Mouse (Mus musculus) hindbrain, embryonic 12.5 days (tissue): Measurements from ENCODE around the gene Rif1. TPM values are rescaled to one million over a fixed set of nuclear protein-coding genes. Genes with fewer than 3 reads are reported as not detected.

Experiments used
- ATAC-seq: fragments of 200-750 bp; cut with Nextera tagmentation; 2 replicates; pipeline ENCODE4 v1.8.0; 2017; ENCODE audit warnings: moderate TSS enrichment; ENCODE audit not compliant: low FRiP score
- H3K27ac ChIP-seq: fragments of 300-500 bp; sonication (generic); 2 replicates; pipeline ENCODE4 v1.5.1; 2016; ENCODE audit warnings: mild to moderate bottlenecking
- H3K27me3 ChIP-seq: fragments of 300-500 bp; sonication (generic); 2 replicates; pipeline ENCODE4 v1.6.1; 2016; ENCODE audit warnings: mild to moderate bottlenecking
- H3K36me3 ChIP-seq: fragments of 300-500 bp; sonication (generic); 2 replicates; pipeline ENCODE4 v1.6.1; 2016; ENCODE audit warnings: mild to moderate bottlenecking
- H3K4me1 ChIP-seq: fragments of 300-500 bp; sonication (generic); 2 replicates; pipeline ENCODE4 v1.6.1; 2016
- H3K4me2 ChIP-seq: fragments of 300-500 bp; sonication (generic); replicated peaks from 2 replicates; pipeline ENCODE4 v1.6.1; 2016; ENCODE audit warnings: mild to moderate bottlenecking
- H3K4me3 ChIP-seq: fragments of 300-500 bp; sonication (generic); 2 replicates; pipeline ENCODE4 v1.5.1; 2016; ENCODE audit warnings: mild to moderate bottlenecking
- H3K9ac ChIP-seq: fragments of 300-500 bp; sonication (generic); 2 replicates; pipeline ENCODE4 v1.6.1; 2016; ENCODE audit warnings: mild to moderate bottlenecking, moderate library complexity
- H3K9me3 ChIP-seq: fragments of 300-500 bp; sonication (generic); replicated peaks from 2 replicates; pipeline ENCODE4 v1.6.1; 2016; ENCODE audit warnings: mild to moderate bottlenecking
- WGBS: fragments of 180-500 bp; shearing (Covaris S2); methylation state at CpG from one replicate; pipeline ENCODE4 v1.1.7; 2016; 5-methylcytosine and 5-hydroxymethylcytosine counted together
- polyA plus RNA-seq: library from polyadenylated mRNA; unstranded; fragments of >200 nt; fragmentation: Nextera tagmentation; extraction: Ambion mirVana; gene quantifications from 2 replicates; pipeline ENCODE4 v1.2.1, GENCODE M21; 2016

Rif1 gene
- 45.5 and 45.9 TPM in 2 replicates for polyA plus RNA-seq

DNA sequence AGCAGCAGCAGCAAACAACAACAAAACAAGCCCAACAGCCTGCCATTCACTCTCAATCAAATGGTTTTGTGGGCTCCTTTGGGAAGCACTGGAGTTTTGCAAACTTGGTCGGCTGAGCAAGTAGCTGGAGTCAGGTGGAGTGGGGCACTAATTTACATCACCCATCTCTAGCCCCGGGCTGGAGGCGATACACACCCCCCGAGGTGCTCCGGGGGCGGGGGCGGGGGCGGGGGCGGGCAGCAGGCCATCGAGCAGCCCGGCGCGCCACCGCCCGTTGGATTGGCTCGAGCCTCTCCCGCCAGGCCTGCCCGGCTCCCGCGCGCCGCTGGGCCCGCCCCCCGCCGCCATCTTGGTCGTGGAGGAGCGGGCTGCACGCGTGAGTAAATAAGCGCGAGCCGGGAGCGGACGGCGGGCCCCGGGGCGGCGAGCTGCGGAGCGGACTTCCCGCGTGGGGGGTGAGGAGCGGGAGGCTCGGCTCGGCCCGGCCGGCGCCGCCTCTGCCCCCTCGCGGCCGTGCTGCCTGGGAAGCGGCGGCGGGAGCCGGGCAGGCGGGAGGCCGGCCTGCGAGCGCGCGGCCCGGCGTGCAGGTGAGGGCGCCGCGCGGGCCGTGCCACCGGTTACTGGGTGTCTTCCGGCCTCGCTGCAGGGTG lies at the start of gene Rif1:
Gene Rif1 (plus strand): TSS at position 342 of the 650 bp plus-strand sequence.
- H3K9me3 ChIP-seq: no peaks in the 10 kb centered on the region
- peak within 1 kb of the TSS; percentile 74 for H3K4me3 ChIP-seq
- under 1% methylated on average over 50 of the region's 72 CpGs for WGBS
- H3K36me3 ChIP-seq: peaks cover 15% of the 10 kb centered on the region
- H3K27me3 ChIP-seq: no peaks in the 10 kb centered on the region
- H3K4me1 ChIP-seq: peaks cover 10% of the 10 kb centered on the region
- peak within 1 kb of the TSS; percentile 87 for H3K27ac ChIP-seq
- H3K4me2 ChIP-seq: peak within 1 kb of the TSS; percentile 69
- peak within 1 kb of the TSS; percentile 83 for H3K9ac ChIP-seq
- peak; percentile 97 for ATAC-seq

GRCm38 (mm10) chr2:52027061-52027460 lies 45.6 kb upstream of the Rif1 start:
- no peak overlapping the region for H3K27ac ChIP-seq
- no peaks in the 10 kb centered on the region; the same call in 1 of the 2 replicates for H3K9me3 ChIP-seq
- H3K4me3 ChIP-seq: no peak overlapping the region
- no peaks in the 10 kb centered on the region for H3K4me1 ChIP-seq
- no peaks in the 10 kb centered on the region for H3K36me3 ChIP-seq
- no peak for ATAC-seq
- no peaks in the 10 kb centered on the region for H3K27me3 ChIP-seq
- 63% methylated on average over 4 of the region's 4 CpGs for WGBS
- no peak overlapping the region for H3K4me2 ChIP-seq
- H3K9ac ChIP-seq: no peak overlapping the region

GRCm38 (mm10) chr2:52029426-52029825 lies 43.2 kb upstream of the Rif1 start:
- no peak for ATAC-seq

DNA sequence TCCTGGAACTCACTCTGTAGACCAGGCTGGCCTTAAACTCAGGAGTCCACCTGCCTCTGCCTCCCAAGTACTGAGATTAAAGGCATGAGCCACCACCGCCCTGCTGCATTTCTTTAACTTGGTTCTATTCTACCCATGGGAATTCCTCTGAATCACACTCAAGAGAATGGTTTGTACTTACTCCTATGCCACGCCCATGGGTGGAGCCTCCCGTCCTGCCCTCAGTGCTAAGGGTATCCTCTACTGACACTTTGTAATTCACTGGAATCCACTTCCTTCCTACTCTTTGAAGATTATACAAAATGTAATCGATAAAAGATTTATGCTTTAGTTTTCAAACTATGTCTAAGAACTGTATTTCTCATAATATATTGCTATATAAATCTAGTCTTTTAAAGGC lies 41.1 kb upstream of the Rif1 start:
- no peak overlapping the region for H3K27ac ChIP-seq
- ATAC-seq: no peak
- 87% methylated on average over 4 of the region's 4 CpGs for WGBS

More at GRCm38 (mm10) chr2:52029426-52029825, 43.2 kb upstream of the Rif1 start:
- Histone ChIP-seq H3K4me3 (no peak overlapping the region), H3K36me3 (no peaks in the 10 kb centered on the region), H3K27ac (no peak overlapping the region), H3K4me1 (no peaks in the 10 kb centered on the region), H3K9me3 (no peaks in the 10 kb centered on the region; the same call in 1 of the 2 replicates), H3K27me3 (no peaks in the 10 kb centered on the region), H3K4me2 (no peak overlapping the region), H3K9ac (no peak overlapping the region)
- 90% methylated on average over 3 of the region's 3 CpGs for WGBS

GRCm38 (mm10) chr2:52034601-52035000 lies 38.0 kb upstream of the Rif1 start:
- H3K4me1 ChIP-seq: peaks cover 16% of the 10 kb centered on the region
- H3K27me3 ChIP-seq: no peaks in the 10 kb centered on the region
- H3K4me3 ChIP-seq: no peak overlapping the region
- H3K27ac ChIP-seq: no peak overlapping the region
- H3K9me3 ChIP-seq: no peaks in the 10 kb centered on the region
- H3K36me3 ChIP-seq: no peaks in the 10 kb centered on the region
- no peak for ATAC-seq
- H3K4me2 ChIP-seq: no peak overlapping the region
- H3K9ac ChIP-seq: no peak overlapping the region
- WGBS: 93% methylated on average over 4 of the region's 4 CpGs

More for the DNA sequence above, 41.1 kb upstream of the Rif1 start:
- H3K36me3 ChIP-seq: no peaks in the 10 kb centered on the region
- H3K4me3 ChIP-seq: no peak overlapping the region
- no peaks in the 10 kb centered on the region for H3K27me3 ChIP-seq
- H3K9me3 ChIP-seq: no peaks in the 10 kb centered on the region; the same call in 1 of the 2 replicates
- no peak overlapping the region for H3K4me2 ChIP-seq
- no peaks in the 10 kb centered on the region for H3K4me1 ChIP-seq
- H3K9ac ChIP-seq: no peak overlapping the region

DNA sequence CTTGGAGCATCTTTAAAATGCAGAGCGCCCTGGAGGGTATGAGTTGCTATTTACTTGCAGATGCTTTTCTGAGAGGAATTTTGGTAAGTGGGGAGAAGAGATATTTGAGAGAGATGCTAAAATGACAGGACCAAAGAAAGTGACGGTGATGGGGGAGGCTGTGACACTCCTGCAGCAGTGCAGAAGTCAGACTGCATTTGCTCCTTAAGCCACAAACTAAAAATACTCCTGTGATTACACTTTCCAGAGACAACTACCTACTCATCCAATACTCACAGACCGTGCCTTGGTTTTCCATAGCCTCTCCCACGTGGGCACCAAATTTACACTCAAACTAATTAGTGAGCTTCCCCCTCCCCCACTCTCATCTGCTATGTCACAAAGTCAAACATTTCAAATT lies 37.5 kb upstream of the Rif1 start:
- Histone ChIP-seq H3K9ac (no peak overlapping the region), H3K4me1 (peaks cover 16% of the 10 kb centered on the region), H3K9me3 (no peaks in the 10 kb centered on the region), H3K4me3 (no peak overlapping the region), H3K27ac (no peak overlapping the region), H3K27me3 (no peaks in the 10 kb centered on the region), H3K36me3 (no peaks in the 10 kb centered on the region), H3K4me2 (no peak overlapping the region)
- 75% methylated on average over 4 of the region's 4 CpGs for WGBS
- no peak for ATAC-seq

DNA sequence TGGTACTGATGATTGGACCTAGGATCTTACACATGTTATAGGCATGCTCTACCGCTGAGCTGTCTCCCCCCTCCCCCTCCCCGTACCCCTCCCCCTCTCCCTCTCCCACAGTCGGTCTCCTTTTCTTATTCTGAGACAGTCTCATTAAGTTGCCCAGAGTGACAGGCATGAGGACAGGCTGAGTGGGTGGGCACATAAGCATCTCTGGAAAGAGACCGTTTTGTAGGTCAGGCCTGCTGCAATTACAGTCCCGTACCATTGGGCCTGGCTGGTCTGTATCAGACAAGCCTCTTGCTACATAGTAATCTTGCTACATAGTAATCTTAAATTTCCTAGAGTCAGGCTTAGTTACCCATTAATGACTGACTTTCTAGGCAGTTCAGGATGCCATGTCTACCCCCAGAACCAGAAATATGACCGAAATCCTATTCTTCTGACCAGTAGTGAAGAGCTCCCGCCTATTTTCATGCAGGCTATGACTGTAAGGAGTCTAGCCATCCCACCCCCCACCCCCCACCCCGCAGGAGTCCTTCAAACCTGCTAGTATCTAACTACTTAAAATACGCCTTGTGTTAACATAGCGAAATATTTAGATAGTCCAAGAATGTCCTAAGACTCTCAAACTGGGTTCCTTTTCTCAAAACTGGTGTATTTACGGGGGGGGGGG lies 35.6 kb upstream of the Rif1 start:
- Histone ChIP-seq H3K4me1 (peaks cover 16% of the 10 kb centered on the region), H3K27ac (0 out of 2 replicates have a peak overlapping the region, but pooled peaks have one; percentile 3), H3K36me3 (no peaks in the 10 kb centered on the region), H3K4me2 (peak overlapping the region; percentile 62), H3K27me3 (no peaks in the 10 kb centered on the region), H3K9me3 (no peaks in the 10 kb centered on the region), H3K4me3 (peak overlapping the region; percentile 42; the same call in 1 of the 2 replicates), H3K9ac (no peak overlapping the region)
- 30% methylated on average over 8 of the region's 11 CpGs for WGBS
- ATAC-seq: peak; percentile 83

- H3K4me1 ChIP-seq: peaks cover 16% of the 10 kb centered on the region
- peak within 1 kb of the TSS; percentile 62 for H3K4me2 ChIP-seq
- no peaks in the 10 kb centered on the region for H3K36me3 ChIP-seq
- WGBS: 0% methylated on average over 17 of the region's 17 CpGs
- H3K27me3 ChIP-seq: no peaks in the 10 kb centered on the region
- H3K4me3 ChIP-seq: peak within 1 kb of the TSS; percentile 42
- no peaks in the 10 kb centered on the region for H3K9me3 ChIP-seq
- H3K27ac ChIP-seq: 0 out of 2 replicates have a peak within 1 kb of the TSS, but pooled peaks have one; percentile 3
- ATAC-seq: no peak
- H3K9ac ChIP-seq: peak within 1 kb of the TSS; percentile 43; the same call in 1 of the 2 replicates
These were observed 34.8 kb upstream of the Rif1 start, which contains the start of gene Tnfaip6 for GRCm38 (mm10) chr2:52037882-52038281. Tnfaip6 (plus strand) TSS chr2:52038009.

DNA sequence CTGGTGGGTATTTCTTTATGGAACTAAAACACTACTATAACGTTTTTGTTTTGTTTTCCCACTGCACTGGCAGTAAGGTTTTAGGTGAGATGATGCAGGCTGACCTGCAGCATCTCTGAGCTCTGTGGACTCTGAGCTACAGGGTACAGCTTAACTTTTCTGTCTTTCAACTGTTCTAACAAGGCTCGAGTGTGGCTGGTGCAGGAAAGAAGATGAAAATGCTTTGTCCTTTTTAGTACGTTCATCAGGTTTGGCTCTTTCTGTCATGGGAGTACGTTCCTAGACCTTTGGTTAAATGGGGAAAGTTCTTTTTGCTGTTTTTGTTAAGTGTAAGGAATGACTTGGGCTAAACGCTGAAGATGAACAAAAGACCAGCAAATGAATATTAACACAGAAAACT lies 34.1 kb upstream of the Rif1 start:
- peak overlapping the region; percentile 62 for H3K4me2 ChIP-seq
- no peak overlapping the region for H3K9ac ChIP-seq
- peak overlapping the region; percentile 42 for H3K4me3 ChIP-seq
- WGBS: 24% methylated on average over 5 of the region's 5 CpGs
- H3K4me1 ChIP-seq: peaks cover 16% of the 10 kb centered on the region
- ATAC-seq: no peak
- H3K27me3 ChIP-seq: no peaks in the 10 kb centered on the region
- H3K36me3 ChIP-seq: no peaks in the 10 kb centered on the region
- no peaks in the 10 kb centered on the region for H3K9me3 ChIP-seq
- H3K27ac ChIP-seq: no peak overlapping the region

DNA sequence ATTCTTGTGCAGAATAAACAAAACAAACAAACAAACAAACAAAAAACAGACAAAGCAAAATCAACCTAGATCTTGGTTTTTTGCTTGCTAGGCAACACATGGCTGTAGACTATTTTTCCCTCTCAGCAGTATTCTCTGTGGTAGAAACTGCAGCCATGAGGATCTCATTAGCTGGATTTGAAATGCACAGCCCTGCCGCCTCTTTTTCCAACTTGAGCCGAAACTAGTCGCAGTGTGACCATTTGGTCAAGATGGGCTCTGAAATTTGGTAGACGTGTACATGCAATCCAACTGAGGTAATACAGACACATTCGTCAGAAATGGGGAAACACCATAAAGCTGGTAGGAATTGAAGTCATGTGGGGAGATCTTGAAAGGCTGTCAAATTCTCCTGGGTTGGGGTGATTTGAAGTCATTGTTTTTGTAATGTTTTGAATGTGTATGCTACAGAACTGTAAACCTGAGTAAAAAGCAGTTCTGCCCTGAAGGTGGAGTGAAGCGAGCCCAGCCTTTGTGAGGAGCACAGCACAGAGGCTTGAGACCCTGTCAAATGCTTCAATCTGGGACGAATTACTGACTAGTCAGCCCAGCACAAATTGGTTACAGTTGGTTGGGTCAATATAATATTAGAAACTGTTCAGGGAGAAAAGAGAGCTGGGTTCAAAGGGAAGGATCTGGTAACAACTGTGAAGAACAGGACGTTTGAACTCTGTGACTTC lies 33.4 kb upstream of the Rif1 start:
- Histone ChIP-seq H3K4me3 (peak overlapping the region; percentile 42), H3K4me1 (peaks cover 16% of the 10 kb centered on the region), H3K27ac (0 out of 2 replicates have a peak overlapping the region, but pooled peaks have one; percentile 40), H3K36me3 (no peaks in the 10 kb centered on the region), H3K4me2 (peak overlapping the region; percentile 62), H3K9me3 (no peaks in the 10 kb centered on the region), H3K9ac (no peak overlapping the region), H3K27me3 (no peaks in the 10 kb centered on the region)
- WGBS: 20% methylated on average over 8 of the region's 8 CpGs
- ATAC-seq: no peak

DNA sequence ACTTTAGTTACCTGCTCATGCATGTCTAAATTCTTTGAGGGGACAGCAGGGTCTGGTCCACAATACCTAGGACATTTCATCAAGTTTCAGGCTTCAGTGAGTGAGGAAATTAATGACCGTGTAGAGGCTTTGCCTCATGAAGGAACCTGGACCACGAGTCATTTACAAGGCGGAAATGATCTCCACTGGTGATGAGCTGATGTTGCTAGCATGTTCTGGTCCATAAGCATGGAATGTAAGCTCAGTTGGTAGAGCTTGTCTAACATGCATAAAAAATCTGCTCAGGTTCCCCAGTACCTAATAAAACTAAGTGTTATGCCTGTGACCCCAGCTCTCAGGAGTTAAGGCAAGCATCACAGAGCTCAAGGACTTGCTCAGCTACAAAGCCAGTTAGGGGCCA lies 30.5 kb upstream of the Rif1 start:
- H3K27ac ChIP-seq: no peak overlapping the region
- H3K9me3 ChIP-seq: no peaks in the 10 kb centered on the region
- peaks cover 11% of the 10 kb centered on the region for H3K4me1 ChIP-seq
- no peak overlapping the region for H3K9ac ChIP-seq
- H3K4me2 ChIP-seq: no peak overlapping the region
- no peaks in the 10 kb centered on the region for H3K27me3 ChIP-seq
- no peak for ATAC-seq
- 74% methylated on average over 3 of the region's 3 CpGs for WGBS
- H3K4me3 ChIP-seq: no peak overlapping the region
- no peaks in the 10 kb centered on the region for H3K36me3 ChIP-seq

DNA sequence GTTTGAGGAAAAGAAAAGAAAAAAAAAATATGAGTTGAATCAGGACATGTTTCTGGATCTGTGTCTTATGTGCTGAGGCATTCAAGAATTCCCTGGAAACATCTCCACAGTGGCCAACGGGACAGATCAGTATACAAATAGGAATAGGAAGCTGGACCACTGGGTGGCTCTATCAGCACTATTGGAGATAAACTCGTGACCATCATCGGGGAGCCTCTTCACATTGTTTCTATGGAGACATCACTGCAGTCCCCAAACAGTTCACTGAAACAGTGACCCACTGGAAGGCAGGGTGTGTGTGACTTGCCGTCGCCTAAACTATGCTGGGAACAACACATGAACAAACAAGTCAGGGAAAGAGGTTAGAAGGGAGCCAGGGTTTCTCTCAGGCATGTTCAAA lies 29.9 kb upstream of the Rif1 start:
- no peaks in the 10 kb centered on the region for H3K9me3 ChIP-seq
- 60% methylated on average over 5 of the region's 5 CpGs for WGBS
- no peak overlapping the region for H3K4me2 ChIP-seq
- H3K4me1 ChIP-seq: peaks cover 7% of the 10 kb centered on the region
- no peak overlapping the region for H3K27ac ChIP-seq
- ATAC-seq: no peak
- no peaks in the 10 kb centered on the region for H3K27me3 ChIP-seq
- no peak overlapping the region for H3K9ac ChIP-seq
- H3K36me3 ChIP-seq: 0 out of 2 replicates have a peak, but pooled peaks cover 4% of the 10 kb centered on the region
- H3K4me3 ChIP-seq: no peak overlapping the region
